Mouse (Mus musculus): ENCODE data around the gene Tap1.
"Not testable (repeated sequence)": the region's sequence is repeated elsewhere in the genome, so short reads cannot be mapped to it uniquely, and the experiment has no call there.

Tap1 gene

DNA sequence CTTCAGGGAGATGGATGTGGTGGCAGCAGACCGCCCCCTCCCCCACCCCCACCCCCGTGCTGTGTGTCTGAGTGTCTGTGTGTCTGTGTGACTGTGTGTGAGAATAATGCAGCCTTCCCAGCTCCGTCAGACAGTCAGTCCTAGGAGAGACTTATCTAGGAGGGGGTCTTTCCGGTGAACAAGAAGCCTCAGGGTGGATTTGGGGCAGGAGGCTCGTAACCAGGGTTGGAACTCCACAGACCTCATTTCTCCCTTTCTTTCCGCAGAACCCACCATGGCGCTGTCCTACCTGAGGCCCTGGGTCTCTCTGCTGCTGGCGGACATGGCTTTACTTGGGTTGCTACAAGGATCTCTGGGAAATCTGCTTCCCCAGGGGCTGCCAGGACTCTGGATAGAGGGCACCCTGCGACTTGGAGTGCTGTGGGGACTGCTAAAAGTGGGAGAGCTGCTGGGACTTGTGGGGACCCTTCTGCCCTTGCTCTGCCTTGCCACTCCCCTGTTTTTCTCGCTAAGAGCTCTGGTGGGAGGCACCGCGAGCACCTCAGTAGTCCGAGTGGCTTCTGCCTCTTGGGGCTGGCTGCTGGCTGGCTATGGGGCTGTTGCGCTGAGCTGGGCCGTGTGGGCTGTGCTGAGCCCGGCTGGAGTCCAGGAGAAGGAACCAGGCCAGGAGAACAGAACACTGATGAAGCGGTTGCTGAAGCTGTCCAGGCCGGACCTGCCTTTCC, 17.8 kb downstream of the Tap1 start:
- no peak for DNase-seq

DNA sequence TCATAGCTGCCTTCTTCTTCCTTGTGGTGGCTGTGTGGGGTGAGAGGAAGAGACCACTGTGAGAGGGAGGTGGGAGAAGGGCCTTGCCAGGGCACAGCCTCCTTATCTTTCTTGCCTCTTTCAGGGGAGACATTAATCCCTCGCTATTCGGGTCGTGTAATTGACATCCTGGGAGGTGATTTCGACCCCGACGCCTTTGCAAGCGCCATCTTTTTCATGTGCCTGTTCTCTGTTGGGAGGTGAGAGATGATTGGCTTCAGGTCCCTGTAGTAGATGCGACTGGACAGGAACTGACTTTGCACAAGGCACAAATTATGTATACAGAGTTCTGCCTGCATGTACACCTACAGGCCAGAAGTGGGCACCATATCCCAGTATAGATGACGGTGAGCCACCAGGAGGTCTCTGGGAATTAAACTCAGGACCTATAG, 18.4 kb downstream of the Tap1 start:
- no peak for DNase-seq

DNA sequence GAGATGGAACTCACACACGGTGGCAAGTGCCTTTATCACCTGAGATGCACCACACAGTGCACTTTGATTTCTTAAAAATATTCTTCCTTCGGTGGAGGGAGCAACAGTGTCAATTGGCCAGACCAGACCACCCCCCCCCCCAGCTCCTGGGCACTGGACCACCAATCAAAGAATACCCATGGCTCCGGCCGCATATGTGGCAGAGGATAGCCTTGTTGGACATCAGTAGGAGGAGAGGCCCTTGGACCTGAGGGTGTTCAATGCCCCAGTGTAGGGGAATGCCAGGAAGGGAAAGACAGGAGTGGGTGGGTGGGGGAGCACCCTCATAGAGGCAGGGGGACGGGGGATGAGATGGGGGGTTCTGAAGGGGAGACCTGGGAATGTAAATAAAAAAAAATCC, 19.4 kb downstream of the Tap1 start:
- no peak for DNase-seq

GRCm38 (mm10) chr17:34207456-34207855, 20.1 kb downstream of the Tap1 start:
- no peak for DNase-seq

- DNase-seq, result no peak
Measured at GRCm38 (mm10) chr17:34207866-34208265, 20.5 kb downstream of the Tap1 start.

DNA sequence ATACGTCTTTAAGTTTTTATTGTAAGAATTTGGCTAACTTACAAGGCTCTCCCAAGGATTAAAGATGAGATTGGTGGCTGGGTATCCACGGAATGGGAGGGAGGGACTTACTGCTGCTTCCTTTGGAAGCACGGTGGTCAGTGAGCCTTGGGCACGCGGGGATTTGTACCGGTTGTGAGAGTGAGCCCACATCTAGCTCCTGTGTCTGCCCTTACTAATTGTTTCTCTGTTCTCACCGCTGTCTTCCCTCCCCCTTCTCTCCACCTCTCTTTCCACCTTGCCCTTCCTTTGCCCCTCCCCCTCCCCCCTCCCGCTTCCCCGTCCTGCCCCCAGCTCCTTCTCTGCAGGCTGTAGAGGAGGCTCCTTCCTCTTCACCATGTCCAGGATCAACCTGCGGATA, 21.1 kb downstream of the Tap1 start:
- DNase-seq, result no peak

DNA sequence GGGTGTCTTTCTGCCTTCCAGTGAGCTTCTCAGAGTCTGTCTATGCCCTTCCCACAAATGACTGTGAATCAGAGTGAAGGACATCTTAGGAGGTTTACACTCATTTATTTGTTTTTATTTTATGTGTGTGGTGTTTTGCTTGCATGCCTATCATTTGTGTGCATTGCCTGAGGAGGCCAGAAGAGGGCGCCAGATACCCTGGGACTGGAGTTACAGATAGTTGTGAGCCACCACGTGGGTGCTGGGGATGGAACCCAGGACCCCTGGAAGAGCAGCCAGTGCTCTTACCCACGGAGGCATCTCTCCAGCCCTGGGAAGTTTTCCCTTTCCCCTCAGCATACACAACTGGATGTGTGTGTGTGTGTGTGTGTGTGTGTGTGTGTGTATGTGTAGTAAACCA, 22.3 kb downstream of the Tap1 start:
- no peak for DNase-seq

GRCm38 (mm10) chr17:34210599-34210998, 23.2 kb downstream of the Tap1 start:
- no peak for DNase-seq

DNA sequence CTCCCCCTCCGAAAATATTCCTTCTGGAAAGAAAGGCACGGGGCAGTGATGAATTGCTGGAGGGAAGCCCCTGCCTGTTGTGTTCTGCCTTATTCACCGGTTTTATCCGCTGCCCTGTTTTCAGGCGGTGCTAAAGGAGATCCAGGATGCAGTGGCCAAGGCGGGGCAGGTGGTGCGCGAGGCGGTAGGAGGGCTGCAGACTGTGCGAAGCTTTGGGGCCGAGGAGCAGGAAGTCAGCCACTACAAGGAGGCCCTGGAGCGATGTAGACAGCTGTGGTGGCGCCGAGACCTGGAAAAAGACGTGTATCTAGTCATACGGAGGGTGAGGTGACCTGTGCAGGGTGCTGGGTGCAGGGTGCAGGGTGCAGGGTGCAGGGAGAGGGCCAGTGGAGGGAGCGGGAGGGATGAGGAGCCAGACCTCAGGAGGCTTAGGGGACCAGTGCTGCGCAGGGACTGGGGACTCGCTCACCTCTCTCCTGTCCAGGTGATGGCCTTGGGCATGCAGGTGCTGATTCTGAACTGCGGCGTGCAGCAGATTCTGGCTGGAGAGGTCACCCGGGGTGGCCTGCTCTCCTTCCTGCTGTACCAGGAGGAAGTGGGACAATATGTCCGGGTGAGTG, 24.5 kb downstream of the Tap1 start:
- no peak for DNase-seq

- DNase-seq, result no peak
Measured at GRCm38 (mm10) chr17:34213936-34214335, 26.6 kb downstream of the Tap1 start.

- DNase-seq, result no peak
Measured at GRCm38 (mm10) chr17:34215176-34215575, 27.8 kb downstream of the Tap1 start.

DNA sequence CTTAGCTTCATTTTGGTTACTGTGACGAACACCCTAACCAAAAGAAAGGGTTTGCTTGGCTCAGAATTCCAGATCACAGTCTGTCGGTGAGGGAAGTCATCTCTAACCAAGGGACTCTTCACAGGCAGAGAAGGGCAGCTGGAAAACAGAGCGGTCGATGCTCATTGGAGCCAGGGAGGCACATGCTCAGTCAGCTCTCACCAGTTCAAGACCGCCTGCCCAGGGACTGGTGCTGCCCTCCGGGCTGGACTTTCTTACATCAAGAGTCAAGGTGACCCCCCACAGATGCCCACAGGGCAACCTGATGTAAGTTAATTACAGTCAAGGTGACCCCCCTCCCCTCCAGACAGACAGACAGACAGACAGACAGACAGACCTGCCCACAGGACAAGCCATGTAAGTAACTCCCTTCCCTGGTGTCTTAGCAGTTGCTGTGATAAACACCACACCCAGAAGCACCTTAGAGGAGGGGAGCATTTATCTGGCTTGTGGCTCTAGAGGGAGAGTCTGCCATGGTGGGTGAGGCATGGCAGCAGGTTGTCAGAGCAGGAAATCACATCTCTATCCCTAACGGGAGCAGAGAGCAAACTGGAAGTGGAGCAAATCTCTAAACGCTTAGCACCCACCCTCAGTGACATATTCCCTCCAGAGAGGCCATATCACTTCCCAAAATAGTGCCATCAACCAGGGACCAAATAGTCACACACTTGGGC, 30.0 kb downstream of the Tap1 start:
- DNase-seq, result no peak

GRCm38 (mm10) chr17:34217986-34218385, 30.6 kb downstream of the Tap1 start:
- DNase-seq, result no peak

DNA sequence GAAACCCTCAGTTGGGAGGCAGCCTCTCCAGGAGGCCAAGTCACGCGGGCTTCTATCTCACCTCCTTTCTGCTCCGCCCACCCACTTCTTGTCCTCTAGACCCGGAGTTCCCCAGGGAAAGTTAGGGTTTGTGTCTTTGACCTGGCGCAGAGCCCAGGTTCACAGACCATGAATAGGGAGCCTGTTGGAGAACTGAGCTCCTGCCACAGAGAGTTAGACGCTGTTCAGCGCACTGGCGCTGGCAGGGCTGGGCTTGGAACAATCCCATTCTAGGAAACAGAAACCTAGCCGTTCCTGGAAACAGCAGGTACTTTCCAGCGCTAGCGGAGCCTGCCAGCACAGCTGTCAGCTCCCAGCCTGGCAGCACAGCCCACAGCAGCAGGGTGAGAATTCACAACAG, 31.3 kb downstream of the Tap1 start:
- no peak for DNase-seq

DNA sequence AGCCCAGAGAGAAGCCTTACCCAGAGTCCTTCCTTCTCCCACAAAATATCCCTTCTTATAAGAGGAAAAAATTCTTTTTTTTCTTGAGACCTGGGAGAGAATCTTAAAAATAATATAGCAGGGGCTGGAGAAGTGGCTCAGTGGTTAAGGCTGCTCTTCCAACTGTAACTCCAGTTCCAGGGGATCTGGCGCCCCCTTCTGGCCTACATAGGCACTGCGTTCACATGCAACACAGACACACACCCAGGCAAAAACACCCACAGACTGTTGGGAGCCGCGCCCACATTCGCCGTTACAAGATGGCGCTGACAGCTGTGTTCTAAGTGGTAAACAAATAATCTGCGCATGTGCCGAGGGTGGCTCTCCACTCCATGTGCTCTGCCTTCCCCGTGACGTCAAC, 31.7 kb downstream of the Tap1 start:
- DNase-seq, result peak; percentile 65

GRCm38 (mm10) chr17:34219801-34220200, 32.4 kb downstream of the Tap1 start:
- not testable (repeated sequence) for DNase-seq

- DNase-seq, result not testable (repeated sequence)
Measured at GRCm38 (mm10) chr17:34220401-34220800, 33.0 kb downstream of the Tap1 start.

DNA sequence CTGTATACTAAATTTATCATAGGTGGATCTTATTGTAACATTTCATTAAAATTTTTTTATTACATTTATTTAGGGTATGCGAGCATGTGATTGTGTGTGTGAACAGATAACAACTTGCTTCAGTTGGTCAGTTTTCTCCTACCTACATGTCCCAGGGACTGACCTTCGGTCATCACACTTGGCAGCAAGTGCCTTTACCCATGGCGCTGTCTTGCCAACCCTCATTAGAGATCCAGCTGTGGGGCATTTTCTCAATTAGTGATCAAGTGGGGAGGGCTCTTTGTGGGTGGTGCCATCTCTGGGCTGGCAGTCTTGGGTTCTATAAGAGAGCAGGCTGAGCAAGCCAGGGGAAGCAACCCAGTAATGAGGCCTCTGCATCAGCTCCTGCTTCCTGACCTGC, 37.5 kb downstream of the Tap1 start:
- DNase-seq, result no peak

- DNase-seq, result no peak
Measured at GRCm38 (mm10) chr17:34225426-34225825, 38.1 kb downstream of the Tap1 start.

- not testable (repeated sequence) for DNase-seq
Measured at GRCm38 (mm10) chr17:34225911-34226310, 38.6 kb downstream of the Tap1 start.

DNA sequence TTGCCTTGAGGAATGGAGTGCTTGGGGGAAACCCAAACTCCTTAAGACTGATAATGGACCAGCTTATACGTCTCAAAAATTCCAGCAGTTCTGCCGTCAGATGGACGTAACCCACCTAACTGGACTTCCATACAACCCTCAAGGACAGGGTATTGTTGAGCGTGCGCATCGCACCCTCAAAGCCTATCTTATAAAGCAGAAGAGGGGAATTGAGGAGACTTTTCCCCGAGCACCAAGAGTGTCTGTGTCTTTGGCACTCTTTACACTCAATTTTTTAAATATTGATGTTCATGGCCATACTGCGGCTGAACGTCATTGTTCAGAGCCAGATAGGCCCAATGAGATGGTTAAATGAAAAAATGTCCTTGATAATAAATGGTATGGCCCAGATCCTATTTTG, 43.6 kb downstream of the Tap1 start:
- DNase-seq, result not testable (repeated sequence)

- not testable (repeated sequence) for DNase-seq
Measured at GRCm38 (mm10) chr17:34232021-34232420, 44.7 kb downstream of the Tap1 start.

DNA sequence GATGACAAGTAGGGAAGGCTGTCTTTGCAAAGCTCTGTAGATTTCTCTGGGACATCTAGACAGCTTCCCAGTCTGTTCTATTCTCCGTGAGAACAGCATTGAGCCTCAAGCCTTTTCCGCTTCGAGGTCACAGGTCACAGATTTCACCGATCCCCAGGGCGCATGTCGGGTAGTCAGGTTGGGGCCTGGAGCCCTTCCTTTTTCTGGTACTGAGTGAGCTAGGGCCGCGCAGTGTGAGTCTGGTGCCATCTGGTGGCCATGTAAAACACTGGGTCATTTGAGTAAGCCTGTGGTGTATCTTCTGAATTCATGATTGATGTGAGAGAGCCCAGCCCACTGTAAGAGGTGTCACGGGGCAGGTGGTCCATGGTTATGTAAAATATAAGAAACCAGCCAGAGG, 47.6 kb downstream of the Tap1 start:
- DNase-seq, result peak; percentile 54

DNA sequence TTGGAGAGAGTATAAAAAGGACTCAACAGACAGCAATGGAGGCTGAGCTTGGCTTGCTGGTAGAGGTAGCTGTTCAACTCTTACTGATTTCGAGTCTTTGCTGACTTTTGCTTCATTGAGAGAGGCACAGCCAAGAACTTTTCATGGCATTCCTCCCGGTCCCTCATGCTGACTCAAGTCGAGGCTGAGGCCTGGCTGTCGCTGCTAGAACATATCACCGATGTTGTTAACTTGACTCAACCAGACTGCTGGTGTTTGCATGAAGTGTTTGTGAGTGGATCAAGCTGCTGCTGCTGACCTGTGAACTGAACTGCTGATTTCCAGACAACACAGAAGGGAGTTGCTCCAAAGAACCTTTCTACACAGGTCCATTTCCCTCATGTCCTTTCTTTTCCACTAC, 49.3 kb downstream of the Tap1 start:
- no peak for DNase-seq
